Mouse (Mus musculus): ENCODE measurements at regions not wholly inside any gene's neighbourhood (a gene's known extent, or its start where the extent isn't known, plus 50 kb on each side); places are given as distances from the start of the nearest gene placed in this dataset.

GRCm38 (mm10) chr7:37006921-37007320, 309.0 kb downstream of the Tshz3 start:
- Histone ChIP-seq H3K27me3 (ENCODE audit: control insufficient read depth, insufficient read depth, low read depth, low read length) (no peaks in the 10 kb centered on the region), H3K9me3 (replicated peaks; ENCODE audit: control insufficient read depth, low read length, poor library complexity, severe bottlenecking) (no peaks in the 10 kb centered on the region), H3K4me3 (ENCODE audit: low read depth, low read length) (no peak overlapping the region), H3K9ac (ENCODE audit: low read depth, low read length) (no peak overlapping the region), H3K27ac (ENCODE audit: low read length) (no peak overlapping the region), H3K4me1 (ENCODE audit: control insufficient read depth, insufficient read depth, low read length) (no peaks in the 10 kb centered on the region), H3K36me3 (ENCODE audit: control insufficient read depth, insufficient read depth, low read length) (no peaks in the 10 kb centered on the region), H3K4me2 (ENCODE audit: low read length) (no peak overlapping the region)
- no peak for ATAC-seq
- 69% methylated on average over 10 of the region's 10 CpGs for WGBS

- WGBS, result 82% methylated on average over 6 of the region's 6 CpGs
- Histone ChIP-seq H3K9me3 (replicated peaks; ENCODE audit: control insufficient read depth, low read length, poor library complexity, severe bottlenecking) (no peaks in the 10 kb centered on the region), H3K4me3 (ENCODE audit: low read depth, low read length) (no peak overlapping the region), H3K36me3 (ENCODE audit: control insufficient read depth, insufficient read depth, low read length) (no peaks in the 10 kb centered on the region), H3K27ac (ENCODE audit: low read length) (no peak overlapping the region), H3K4me2 (ENCODE audit: low read length) (no peak overlapping the region), H3K9ac (ENCODE audit: low read depth, low read length) (no peak overlapping the region), H3K27me3 (ENCODE audit: control insufficient read depth, insufficient read depth, low read depth, low read length) (no peaks in the 10 kb centered on the region), H3K4me1 (ENCODE audit: control insufficient read depth, insufficient read depth, low read length) (no peaks in the 10 kb centered on the region)
- ATAC-seq, result no peak
Measured at GRCm38 (mm10) chr7:37011180-37011754, 313.3 kb downstream of the Tshz3 start.

GRCm38 (mm10) chr7:37020078-37020477, 322.2 kb downstream of the Tshz3 start:
- no peak for ATAC-seq
- Histone ChIP-seq H3K27ac (ENCODE audit: low read length) (no peak overlapping the region), H3K27me3 (ENCODE audit: control insufficient read depth, insufficient read depth, low read depth, low read length) (no peaks in the 10 kb centered on the region), H3K4me1 (ENCODE audit: control insufficient read depth, insufficient read depth, low read length) (no peaks in the 10 kb centered on the region; the same call in 1 of the 2 replicates), H3K36me3 (ENCODE audit: control insufficient read depth, insufficient read depth, low read length) (no peaks in the 10 kb centered on the region), H3K9ac (ENCODE audit: low read depth, low read length) (no peak overlapping the region), H3K4me3 (ENCODE audit: low read depth, low read length) (no peak overlapping the region), H3K9me3 (replicated peaks; ENCODE audit: control insufficient read depth, low read length, poor library complexity, severe bottlenecking) (no peaks in the 10 kb centered on the region), H3K4me2 (ENCODE audit: low read length) (no peak overlapping the region)
- 50% methylated on average over 3 of the region's 3 CpGs for WGBS

- Histone ChIP-seq H3K27ac (ENCODE audit: low read length) (no peak overlapping the region), H3K36me3 (ENCODE audit: control insufficient read depth, insufficient read depth, low read length) (no peaks in the 10 kb centered on the region), H3K9me3 (replicated peaks; ENCODE audit: control insufficient read depth, low read length, poor library complexity, severe bottlenecking) (peaks cover 3% of the 10 kb centered on the region; the same call in 1 of the 2 replicates), H3K9ac (ENCODE audit: low read depth, low read length) (no peak overlapping the region), H3K4me1 (ENCODE audit: control insufficient read depth, insufficient read depth, low read length) (no peaks in the 10 kb centered on the region; the same call in 1 of the 2 replicates), H3K27me3 (ENCODE audit: control insufficient read depth, insufficient read depth, low read depth, low read length) (no peaks in the 10 kb centered on the region), H3K4me2 (ENCODE audit: low read length) (no peak overlapping the region), H3K4me3 (ENCODE audit: low read depth, low read length) (no peak overlapping the region)
- ATAC-seq, result no peak
- WGBS, result 88% methylated on average over 7 of the region's 7 CpGs
Measured at GRCm38 (mm10) chr7:37024501-37025025, 326.6 kb downstream of the Tshz3 start.

- H3K9me3 ChIP-seq (replicated peaks; ENCODE audit: control insufficient read depth, low read length, poor library complexity, severe bottlenecking), result no peaks in the 10 kb centered on the region
- no peak overlapping the region for H3K4me3 ChIP-seq (ENCODE audit: low read depth, low read length)
- no peaks in the 10 kb centered on the region for H3K27me3 ChIP-seq (ENCODE audit: control insufficient read depth, insufficient read depth, low read depth, low read length)
- H3K36me3 ChIP-seq (ENCODE audit: control insufficient read depth, insufficient read depth, low read length), result no peaks in the 10 kb centered on the region
- no peak overlapping the region for H3K4me2 ChIP-seq (ENCODE audit: low read length)
- H3K27ac ChIP-seq (ENCODE audit: low read length), result no peak overlapping the region
- WGBS, result 82% methylated on average over 8 of the region's 8 CpGs
- ATAC-seq, result no peak
- no peak overlapping the region for H3K9ac ChIP-seq (ENCODE audit: low read depth, low read length)
- H3K4me1 ChIP-seq (ENCODE audit: control insufficient read depth, insufficient read depth, low read length), result no peaks in the 10 kb centered on the region
Measured at GRCm38 (mm10) chr7:37064582-37065458, 366.9 kb downstream of the Tshz3 start.

- 0 out of 2 replicates have a peak, but pooled peaks have one; percentile 32 for ATAC-seq
- H3K9ac ChIP-seq (ENCODE audit: low read depth, low read length), result no peak overlapping the region
- WGBS, result 68% methylated on average over 6 of the region's 6 CpGs
Measured at GRCm38 (mm10) chr7:37077698-37078097, 379.8 kb downstream of the Tshz3 start.

GRCm38 (mm10) chr7:37078140-37078539, 380.2 kb downstream of the Tshz3 start:
- H3K4me1 ChIP-seq (ENCODE audit: control insufficient read depth, insufficient read depth, low read length), result peaks cover 5% of the 10 kb centered on the region; the same call in 1 of the 2 replicates
- 71% methylated on average over 7 of the region's 7 CpGs for WGBS
- no peaks in the 10 kb centered on the region for H3K27me3 ChIP-seq (ENCODE audit: control insufficient read depth, insufficient read depth, low read depth, low read length)

More at GRCm38 (mm10) chr7:37077698-37078097, 379.8 kb downstream of the Tshz3 start:
- Histone ChIP-seq H3K4me3 (ENCODE audit: low read depth, low read length) (no peak overlapping the region), H3K27me3 (ENCODE audit: control insufficient read depth, insufficient read depth, low read depth, low read length) (no peaks in the 10 kb centered on the region), H3K27ac (ENCODE audit: low read length) (no peak overlapping the region), H3K4me1 (ENCODE audit: control insufficient read depth, insufficient read depth, low read length) (peaks cover 5% of the 10 kb centered on the region; the same call in 1 of the 2 replicates), H3K36me3 (ENCODE audit: control insufficient read depth, insufficient read depth, low read length) (no peaks in the 10 kb centered on the region), H3K4me2 (ENCODE audit: low read length) (no peak overlapping the region), H3K9me3 (replicated peaks; ENCODE audit: control insufficient read depth, low read length, poor library complexity, severe bottlenecking) (no peaks in the 10 kb centered on the region)

GRCm38 (mm10) chr7:37089726-37090125, 391.8 kb downstream of the Tshz3 start:
- H3K4me3 ChIP-seq (ENCODE audit: low read depth, low read length), result no peak overlapping the region
- no peak overlapping the region for H3K9ac ChIP-seq (ENCODE audit: low read depth, low read length)
- no peaks in the 10 kb centered on the region for H3K9me3 ChIP-seq (replicated peaks; ENCODE audit: control insufficient read depth, low read length, poor library complexity, severe bottlenecking)
- ATAC-seq, result no peak
- no peaks in the 10 kb centered on the region for H3K27me3 ChIP-seq (ENCODE audit: control insufficient read depth, insufficient read depth, low read depth, low read length)
- H3K27ac ChIP-seq (ENCODE audit: low read length), result no peak overlapping the region
- no peaks in the 10 kb centered on the region for H3K4me1 ChIP-seq (ENCODE audit: control insufficient read depth, insufficient read depth, low read length)
- H3K4me2 ChIP-seq (ENCODE audit: low read length), result no peak overlapping the region
- H3K36me3 ChIP-seq (ENCODE audit: control insufficient read depth, insufficient read depth, low read length), result no peaks in the 10 kb centered on the region
- 92% methylated on average over 3 of the region's 3 CpGs for WGBS

More at GRCm38 (mm10) chr7:37078140-37078539, 380.2 kb downstream of the Tshz3 start:
- 0 out of 2 replicates have a peak, but pooled peaks have one; percentile 54 for ATAC-seq
- H3K9me3 ChIP-seq (replicated peaks; ENCODE audit: control insufficient read depth, low read length, poor library complexity, severe bottlenecking), result no peaks in the 10 kb centered on the region
- no peak overlapping the region for H3K4me3 ChIP-seq (ENCODE audit: low read depth, low read length)
- H3K36me3 ChIP-seq (ENCODE audit: control insufficient read depth, insufficient read depth, low read length), result no peaks in the 10 kb centered on the region
- no peak overlapping the region for H3K4me2 ChIP-seq (ENCODE audit: low read length)
- no peak overlapping the region for H3K27ac ChIP-seq (ENCODE audit: low read length)
- 0 out of 2 replicates have a peak overlapping the region, but pooled peaks have one; percentile 10 for H3K9ac ChIP-seq (ENCODE audit: low read depth, low read length)

- no peak overlapping the region for H3K4me3 ChIP-seq (ENCODE audit: low read depth, low read length)
- no peaks in the 10 kb centered on the region for H3K9me3 ChIP-seq (replicated peaks; ENCODE audit: control insufficient read depth, low read length, poor library complexity, severe bottlenecking)
- no peak overlapping the region for H3K4me2 ChIP-seq (ENCODE audit: low read length)
- H3K27me3 ChIP-seq (ENCODE audit: control insufficient read depth, insufficient read depth, low read depth, low read length), result no peaks in the 10 kb centered on the region
- H3K9ac ChIP-seq (ENCODE audit: low read depth, low read length), result no peak overlapping the region
- no peak for ATAC-seq
- no peaks in the 10 kb centered on the region for H3K36me3 ChIP-seq (ENCODE audit: control insufficient read depth, insufficient read depth, low read length)
- H3K27ac ChIP-seq (ENCODE audit: low read length), result no peak overlapping the region
- WGBS, result 87% methylated on average over 6 of the region's 6 CpGs
- no peaks in the 10 kb centered on the region for H3K4me1 ChIP-seq (ENCODE audit: control insufficient read depth, insufficient read depth, low read length)
Measured at GRCm38 (mm10) chr7:37092572-37092971, 394.7 kb downstream of the Tshz3 start.
